Mouse (Mus musculus) forebrain, embryonic 16.5 days (tissue): ENCODE data around the gene Foxf1. TPM values are rescaled to one million over a fixed set of nuclear protein-coding genes. Genes with fewer than 3 reads are reported as not detected.

Experiments
- ATAC-seq: fragments of 200-750 bp; cut with Nextera tagmentation; 2 replicates; pipeline ENCODE4 v1.8.0; 2017; ENCODE audit warnings: mild to moderate bottlenecking, moderate library complexity
- H3K27ac ChIP-seq: fragments of 300-500 bp; sonication (generic); 2 replicates; pipeline ENCODE4 v1.5.1; 2014; ENCODE audit warnings: low read length, control low read depth
- H3K27me3 ChIP-seq: fragments of 300-500 bp; sonication (generic); replicated peaks from 2 replicates; pipeline ENCODE4 v1.6.1; 2014; ENCODE audit warnings: low read length; ENCODE audit not compliant: control insufficient read depth, insufficient read depth
- H3K36me3 ChIP-seq: fragments of 300-500 bp; sonication (generic); 2 replicates; pipeline ENCODE4 v1.6.1; 2014; ENCODE audit not compliant: control insufficient read depth, insufficient read depth
- H3K4me1 ChIP-seq: fragments of 300-500 bp; sonication (generic); replicated peaks from 2 replicates; pipeline ENCODE4 v1.6.1; 2014; ENCODE audit warnings: low read length; ENCODE audit not compliant: control insufficient read depth, insufficient read depth
- H3K4me2 ChIP-seq: fragments of 300-500 bp; sonication (generic); 2 replicates; pipeline ENCODE4 v1.6.1; 2014; ENCODE audit warnings: mild to moderate bottlenecking, low read length, control low read depth
- H3K4me3 ChIP-seq: fragments of 300-500 bp; sonication (generic); replicated peaks from 2 replicates; pipeline ENCODE4 v1.5.1; 2014; ENCODE audit warnings: mild to moderate bottlenecking, low read length, control low read depth
- H3K9ac ChIP-seq: fragments of 300-500 bp; sonication (generic); replicated peaks from 2 replicates; pipeline ENCODE4 v1.6.1; 2014; ENCODE audit warnings: low read depth, low read length, control low read depth
- H3K9me3 ChIP-seq: fragments of 300-500 bp; sonication (generic); 2 replicates; pipeline ENCODE4 v1.6.1; 2016; ENCODE audit warnings: low read length; ENCODE audit not compliant: control insufficient read depth
- WGBS: fragments of 180-500 bp; shearing (Covaris S2); extraction: QIAGEN DNeasy Blood & Tissue Kit; methylation state at CpG from one replicate; pipeline ENCODE4 v1.1.7; 2014; 5-methylcytosine and 5-hydroxymethylcytosine counted together
- polyA plus RNA-seq: library from polyadenylated mRNA; unstranded; fragments of >200 nt; fragmentation: Nextera tagmentation; extraction: Ambion mirVana; gene quantifications from 2 replicates; pipeline ENCODE4 v1.2.1, GENCODE M21; 2015

Gene Foxf1
- polyA plus RNA-seq, 1 experiment from 2014 or later, result 0.91 TPM

DNA sequence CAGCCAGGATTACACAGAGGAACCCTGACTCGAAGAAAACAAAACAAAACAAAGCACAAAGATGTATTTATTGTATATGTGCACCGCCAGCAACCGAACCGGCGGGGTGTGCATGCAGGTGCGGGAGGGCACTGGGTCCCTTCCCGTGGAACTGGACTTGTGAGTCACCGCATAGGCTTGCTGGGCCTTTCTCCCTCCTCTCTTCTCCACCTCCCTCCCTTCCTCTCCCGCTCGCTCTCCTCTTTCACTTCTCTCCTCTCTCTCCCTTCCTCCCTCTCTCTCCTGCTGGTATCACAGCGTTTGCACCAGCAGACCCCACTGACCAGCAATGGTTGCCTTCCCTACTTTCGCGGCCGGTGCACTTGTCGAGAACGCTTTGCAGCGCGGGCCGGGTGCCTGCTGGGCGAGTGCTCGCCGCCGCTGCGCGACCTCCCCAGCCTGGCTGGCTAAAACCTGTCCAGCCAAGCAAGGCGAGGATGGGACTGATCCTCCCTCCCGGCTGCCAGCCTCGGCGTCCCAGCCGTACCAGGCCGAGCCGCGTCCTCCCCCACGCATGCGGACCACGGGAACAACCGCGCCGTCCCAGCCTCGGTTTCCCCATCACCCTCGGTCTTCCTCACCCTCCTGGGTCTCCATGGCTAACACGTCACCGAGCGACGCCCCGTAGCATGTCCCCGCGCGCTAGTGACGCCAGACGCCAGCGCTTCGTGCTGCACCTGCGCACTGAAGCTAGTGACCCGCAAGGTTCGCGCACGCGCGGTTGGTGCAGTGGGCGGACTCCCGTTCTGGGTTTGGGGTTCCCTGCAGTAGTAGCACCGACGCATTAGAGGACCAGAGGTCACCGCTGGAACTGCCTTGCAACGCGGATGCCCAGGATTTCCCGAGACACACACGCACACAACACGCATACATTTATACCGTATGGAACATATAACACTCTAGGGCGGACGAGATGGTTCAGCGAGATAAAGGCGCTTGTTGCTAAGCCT, 23.8 kb downstream of the Foxf1 start, which contains the start of gene Mthfsd:
Gene Mthfsd, minus strand, starts transcription at position 725 of the 989 bp plus-strand sequence.
- Histone ChIP-seq H3K4me1 (peaks cover 10% of the 10 kb centered on the region), H3K4me2 (peak within 1 kb of the TSS; percentile 75), H3K27ac (peak within 1 kb of the TSS; percentile 62), H3K27me3 (peaks cover 15% of the 10 kb centered on the region; the same call in 1 of the 2 replicates), H3K9me3 (no peaks in the 10 kb centered on the region), H3K9ac (peak within 1 kb of the TSS; percentile 83), H3K36me3 (peaks cover 7% of the 10 kb centered on the region; the same call in 1 of the 2 replicates), H3K4me3 (peak within 1 kb of the TSS; percentile 69)
- under 1% methylated on average over 73 of the region's 75 CpGs for WGBS
- peak; percentile 96 for ATAC-seq

DNA sequence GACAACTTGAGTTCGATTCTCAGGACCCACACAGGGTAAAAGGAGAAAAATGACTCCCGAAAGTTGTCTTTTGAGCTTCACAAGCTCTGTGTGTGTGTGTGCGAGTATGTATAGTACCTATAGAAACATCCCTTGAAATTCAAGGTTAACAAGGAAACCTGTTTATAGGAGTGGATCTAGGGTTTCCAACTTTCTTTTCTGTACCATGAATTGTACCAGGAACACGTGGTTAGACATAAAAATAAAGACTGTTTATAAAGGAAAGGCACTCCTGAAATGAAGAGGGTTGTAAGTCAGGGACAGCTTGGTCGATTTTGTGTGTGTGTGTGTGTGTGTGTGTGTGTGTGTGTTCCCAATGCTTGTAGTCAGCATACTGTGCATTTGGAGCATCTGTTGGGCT, 24.5 kb downstream of the Foxf1 start:
- Histone ChIP-seq H3K36me3 (peaks cover 5% of the 10 kb centered on the region; the same call in 1 of the 2 replicates), H3K9me3 (no peaks in the 10 kb centered on the region), H3K27ac (no peak overlapping the region), H3K4me1 (peaks cover 10% of the 10 kb centered on the region), H3K4me2 (peak overlapping the region; percentile 75), H3K9ac (peak overlapping the region; percentile 57), H3K27me3 (peaks cover 20% of the 10 kb centered on the region), H3K4me3 (peak overlapping the region; percentile 69)
- whole genome bisulfite sequencing, result 14% methylated on average over 5 of the region's 5 CpGs
- ATAC-seq, result no peak

DNA sequence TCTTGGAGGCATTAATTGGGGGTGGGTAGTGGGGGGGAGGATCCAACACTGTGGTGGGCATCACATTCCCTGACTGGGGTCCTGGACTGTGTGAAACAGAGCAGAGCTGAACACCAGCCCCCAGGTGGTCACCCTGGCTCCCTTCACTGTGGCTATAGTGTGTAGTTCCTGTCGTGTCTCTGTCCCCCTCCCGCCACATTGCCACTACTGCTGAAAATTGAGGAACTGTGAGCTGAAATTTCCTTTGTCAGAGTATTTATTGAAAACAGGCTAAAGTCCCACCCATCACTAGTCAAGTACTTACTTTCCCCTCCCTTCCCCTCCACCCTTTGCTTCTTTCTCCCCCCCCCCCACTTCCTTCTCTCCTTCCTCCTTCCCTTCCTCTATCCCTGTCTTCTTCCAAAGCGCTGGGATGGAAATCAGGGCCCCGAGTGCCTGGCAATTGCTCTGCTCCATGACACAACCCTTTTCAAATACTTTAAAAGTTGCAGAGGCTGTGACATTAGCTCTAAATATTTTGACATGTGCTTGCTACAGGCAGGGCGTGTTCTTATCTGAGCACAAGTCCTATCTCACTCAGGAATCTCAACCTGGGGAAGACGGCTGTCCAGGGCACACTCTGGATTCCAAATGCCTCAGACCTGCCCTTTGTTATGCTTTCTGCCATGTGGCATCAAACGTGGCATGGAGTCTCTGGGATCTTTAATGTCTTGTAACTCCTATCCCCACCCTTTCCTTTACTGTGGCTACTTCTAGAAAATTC, 27.1 kb downstream of the Foxf1 start:
- Histone ChIP-seq H3K4me3 (no peak overlapping the region), H3K9me3 (no peaks in the 10 kb centered on the region), H3K4me2 (no peak overlapping the region), H3K27ac (no peak overlapping the region), H3K36me3 (no peaks in the 10 kb centered on the region), H3K9ac (no peak overlapping the region), H3K27me3 (peaks cover 44% of the 10 kb centered on the region), H3K4me1 (peaks cover 13% of the 10 kb centered on the region)
- WGBS, result 48% methylated on average over 7 of the region's 7 CpGs
- ATAC-seq, result no peak

DNA sequence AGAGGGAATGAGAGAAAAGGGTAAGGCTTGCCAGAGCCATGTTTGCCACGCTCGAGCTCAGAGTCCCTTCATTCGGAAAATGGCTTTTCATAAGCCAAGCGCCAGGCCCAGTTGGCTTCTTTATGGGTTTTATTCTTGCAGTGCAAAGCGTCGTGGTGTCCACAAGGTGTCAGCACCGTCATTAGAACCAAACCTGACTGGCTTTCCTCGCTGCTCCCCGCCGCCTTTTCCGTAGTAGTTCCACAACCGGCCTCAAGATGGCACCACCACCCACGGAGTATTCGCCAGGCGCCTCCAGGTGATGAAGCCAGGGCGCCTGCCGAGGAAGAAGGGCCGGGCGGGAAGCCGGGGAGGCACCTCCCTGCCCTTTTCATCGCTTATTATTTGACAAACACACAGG, 29.1 kb downstream of the Foxf1 start:
- H3K9me3 ChIP-seq, result peaks cover 3% of the 10 kb centered on the region; the same call in 1 of the 2 replicates
- H3K27me3 ChIP-seq, result peaks cover 63% of the 10 kb centered on the region
- peak; percentile 56 for ATAC-seq
- H3K27ac ChIP-seq, result no peak overlapping the region
- H3K36me3 ChIP-seq, result no peaks in the 10 kb centered on the region
- H3K9ac ChIP-seq, result no peak overlapping the region
- H3K4me2 ChIP-seq, result no peak overlapping the region
- peaks cover 15% of the 10 kb centered on the region for H3K4me1 ChIP-seq
- WGBS, result under 1% methylated on average over 21 of the region's 21 CpGs
- no peak overlapping the region for H3K4me3 ChIP-seq

- Histone ChIP-seq H3K4me1 (peaks cover 13% of the 10 kb centered on the region), H3K27me3 (peaks cover 78% of the 10 kb centered on the region), H3K9ac (no peak overlapping the region), H3K9me3 (peaks cover 3% of the 10 kb centered on the region; the same call in 1 of the 2 replicates), H3K4me2 (no peak overlapping the region), H3K36me3 (no peaks in the 10 kb centered on the region), H3K27ac (no peak overlapping the region), H3K4me3 (no peak overlapping the region)
- no peak for ATAC-seq
- under 1% methylated on average over 25 of the region's 25 CpGs for WGBS
Measured at GRCm38 (mm10) chr8:121115136-121115535, 30.9 kb downstream of the Foxf1 start.

DNA sequence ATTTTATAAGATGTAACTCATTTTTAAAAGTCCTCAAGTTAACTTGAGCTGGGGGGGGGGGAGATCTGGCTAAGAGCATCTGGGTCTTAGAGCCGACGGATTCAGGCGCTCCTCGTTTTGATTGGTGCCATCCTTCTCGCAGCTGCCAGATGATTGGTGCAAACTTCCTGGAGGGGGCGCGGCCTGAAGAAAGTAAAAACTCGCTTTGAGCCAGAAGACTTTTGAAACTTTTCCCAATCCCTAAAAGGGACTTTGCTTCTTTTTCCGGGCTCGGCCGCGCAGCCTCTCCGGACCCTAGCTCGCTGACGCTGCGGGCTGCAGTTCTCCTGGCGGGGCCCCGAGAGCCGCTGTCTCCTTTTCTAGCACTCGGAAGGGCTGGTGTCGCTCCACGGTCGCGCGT, 31.8 kb downstream of the Foxf1 start, which contains the start of gene Foxc2:
Gene Foxc2, plus strand, starts transcription at position 224 of the 400 bp plus-strand sequence.
- Histone ChIP-seq H3K9me3 (peaks cover 3% of the 10 kb centered on the region; the same call in 1 of the 2 replicates), H3K27me3 (peaks cover 84% of the 10 kb centered on the region), H3K4me1 (peaks cover 13% of the 10 kb centered on the region), H3K27ac (no peak within 1 kb of the TSS), H3K4me2 (peak within 1 kb of the TSS; percentile 42), H3K36me3 (no peaks in the 10 kb centered on the region), H3K9ac (no peak within 1 kb of the TSS; the same call in 1 of the 2 replicates), H3K4me3 (peak within 1 kb of the TSS; percentile 35)
- ATAC-seq, result no peak
- WGBS, result under 1% methylated on average over 25 of the region's 25 CpGs

GRCm38 (mm10) chr8:121116591-121117185, 32.5 kb downstream of the Foxf1 start:
- H3K27me3 ChIP-seq, result peaks cover 88% of the 10 kb centered on the region
- H3K9ac ChIP-seq, result no peak overlapping the region; the same call in 1 of the 2 replicates
- ATAC-seq, result 0 out of 2 replicates have a peak, but pooled peaks have one; percentile 27
- H3K27ac ChIP-seq, result no peak overlapping the region
- peak overlapping the region; percentile 42 for H3K4me2 ChIP-seq
- H3K4me1 ChIP-seq, result peaks cover 13% of the 10 kb centered on the region
- WGBS, result under 1% methylated on average over 55 of the region's 55 CpGs
- peaks cover 3% of the 10 kb centered on the region; the same call in 1 of the 2 replicates for H3K9me3 ChIP-seq
- peak overlapping the region; percentile 35 for H3K4me3 ChIP-seq
- H3K36me3 ChIP-seq, result no peaks in the 10 kb centered on the region

- Histone ChIP-seq H3K4me1 (peaks cover 13% of the 10 kb centered on the region), H3K9ac (no peak overlapping the region), H3K9me3 (peaks cover 3% of the 10 kb centered on the region; the same call in 1 of the 2 replicates), H3K4me3 (peak overlapping the region; percentile 35), H3K27ac (no peak overlapping the region), H3K27me3 (peaks cover 90% of the 10 kb centered on the region), H3K4me2 (0 out of 2 replicates have a peak overlapping the region, but pooled peaks have one; percentile 12), H3K36me3 (no peaks in the 10 kb centered on the region)
- under 1% methylated on average over 58 of the region's 62 CpGs for WGBS
- no peak; the same call in 1 of the 2 replicates for ATAC-seq
Measured at GRCm38 (mm10) chr8:121117186-121117651, 33.0 kb downstream of the Foxf1 start.
